In genomic region chr12:40223676-40224075, GRCm38 (mm10) we compare ENCODE assay signal across 8 mouse cellular contexts. TPM values are rescaled to one million over a fixed set of nuclear protein-coding genes. Genes with fewer than 3 reads are reported as not detected.
A peak's percentile ranks its signal among the peaks of the same experiment; 100 is the strongest.
DNase-seq lines count a peak whose midpoint lies in the region; ATAC-seq and TF ChIP-seq lines count a peak whose summit lies in the region.

No protein-coding gene starts in this region.

- ATAC-seq in kidney, embryonic 16.5 days (ENCODE audit: low FRiP score, low TSS enrichment), result no peak
- ATAC-seq in forebrain, embryonic 15.5 days (replicated peaks), result no peak
- ATAC-seq in liver, embryonic 11.5 days (replicated peaks; ENCODE audit: low FRiP score), result no peak
- ATAC-seq in stomach, postnatal 0 days (ENCODE audit: low FRiP score, low TSS enrichment), result no peak

- TF ChIP-seq EP300 in stomach, postnatal 0 days (optimal IDR thresholded peaks at IDR 0.05), result no peak

- peak overlapping the region; percentile 59 for H3K9ac ChIP-seq in kidney, embryonic 16.5 days (replicated peaks; ENCODE audit: low read length)
- H3K9ac ChIP-seq in forebrain, embryonic 15.5 days (replicated peaks), result peak overlapping the region; percentile 53
- peak overlapping the region; percentile 60 for H3K9ac ChIP-seq in liver, embryonic 11.5 days (ENCODE audit: low read depth, low read length)
- H3K9ac ChIP-seq in stomach, postnatal 0 days (ENCODE audit: low read length), result peak overlapping the region; percentile 24; the same call in 1 of the 2 replicates

- peak overlapping the region; percentile 72 for H3K4me2 ChIP-seq in kidney, embryonic 16.5 days (replicated peaks; ENCODE audit: low read depth, low read length)
- peak overlapping the region; percentile 69 for H3K4me2 ChIP-seq in forebrain, embryonic 15.5 days (replicated peaks)
- H3K4me2 ChIP-seq in liver, embryonic 11.5 days, result peak overlapping the region; percentile 67
- peak overlapping the region; percentile 78 for H3K4me2 ChIP-seq in stomach, postnatal 0 days (replicated peaks; ENCODE audit: low read depth)

- H3K27ac ChIP-seq in kidney, embryonic 16.5 days (ENCODE audit: low read length), result peak overlapping the region; percentile 10; the same call in 1 of the 2 replicates
- peak overlapping the region; percentile 76 for H3K27ac ChIP-seq in bone marrow macrophage, adult 2 months (ENCODE audit: insufficient read depth, low read depth, low read length)
- peak overlapping the region; percentile 95 for H3K27ac ChIP-seq in forebrain, embryonic 15.5 days (replicated peaks)
- 0 out of 2 replicates have a peak overlapping the region, but pooled peaks have one; percentile 16 for H3K27ac ChIP-seq in liver, embryonic 11.5 days (ENCODE audit: low read depth, low read length)
- H3K27ac ChIP-seq in stomach, postnatal 0 days (replicated peaks), result peak overlapping the region; percentile 70

- H3K27me3 ChIP-seq in kidney, embryonic 16.5 days (ENCODE audit: insufficient read depth, low read length), result no peaks in the 10 kb centered on the region
- H3K27me3 ChIP-seq in forebrain, embryonic 15.5 days, result no peaks in the 10 kb centered on the region
- no peaks in the 10 kb centered on the region for H3K27me3 ChIP-seq in liver, embryonic 11.5 days (replicated peaks; ENCODE audit: control insufficient read depth, insufficient read depth, low read length)
- H3K27me3 ChIP-seq in stomach, postnatal 0 days (ENCODE audit: control insufficient read depth, insufficient read depth, low read length), result no peaks in the 10 kb centered on the region

- TF ChIP-seq CTCF in bone marrow macrophage, adult 2 months (IDR thresholded peaks at IDR 0.05; ENCODE audit: low read depth, low read length), result no peak
- TF ChIP-seq CTCF in stomach, postnatal 0 days (IDR thresholded peaks at IDR 0.05; ENCODE audit: low read depth), result no peak

- no peak for DNase-seq in kidney, postnatal 25 days
- DNase-seq in liver, embryonic 11.5 days (ENCODE audit: low spot score), result no peak
- peak; percentile 33 for DNase-seq in stomach, postnatal 0 days (ENCODE audit: low spot score)
- no peak for DNase-seq in gastrocnemius, adult 18-20 months (ENCODE audit: low spot score)
- no peak for DNase-seq in gastrocnemius, postnatal 4 days (ENCODE audit: low spot score in 2 of 2)

- TF ChIP-seq POLR2A in bone marrow macrophage, adult 2 months (IDR thresholded peaks at IDR 0.05; ENCODE audit: borderline replicate concordance, low read depth, low read length), result no peak

- 24% methylated on average over 10 of the region's 10 CpGs for WGBS in kidney, embryonic 16.5 days
- WGBS in forebrain, embryonic 15.5 days, result 57% methylated on average over 10 of the region's 10 CpGs
- WGBS in liver, embryonic 11.5 days, result 48% methylated on average over 10 of the region's 10 CpGs
- WGBS in stomach, postnatal 0 days, result 32% methylated on average over 10 of the region's 10 CpGs

- no peaks in the 10 kb centered on the region for H3K36me3 ChIP-seq in kidney, embryonic 16.5 days (ENCODE audit: insufficient read depth, low read length)
- no peaks in the 10 kb centered on the region for H3K36me3 ChIP-seq in forebrain, embryonic 15.5 days
- H3K36me3 ChIP-seq in liver, embryonic 11.5 days (ENCODE audit: control insufficient read depth, insufficient read depth, low read length), result no peaks in the 10 kb centered on the region
- H3K36me3 ChIP-seq in stomach, postnatal 0 days (ENCODE audit: control insufficient read depth, insufficient read depth, low read length), result no peaks in the 10 kb centered on the region

- no peaks in the 10 kb centered on the region for H3K9me3 ChIP-seq in kidney, embryonic 16.5 days (ENCODE audit: low read length)
- H3K9me3 ChIP-seq in forebrain, embryonic 15.5 days, result no peaks in the 10 kb centered on the region
- no peaks in the 10 kb centered on the region for H3K9me3 ChIP-seq in liver, embryonic 11.5 days (ENCODE audit: control insufficient read depth, low read length)
- no peaks in the 10 kb centered on the region for H3K9me3 ChIP-seq in stomach, postnatal 0 days (ENCODE audit: control insufficient read depth, low read length)

- peak overlapping the region; percentile 86 for H3K4me3 ChIP-seq in kidney, embryonic 16.5 days (ENCODE audit: low read length)
- peak overlapping the region; percentile 76 for H3K4me3 ChIP-seq in bone marrow macrophage, adult 2 months (ENCODE audit: insufficient read depth, low read length)
- H3K4me3 ChIP-seq in forebrain, embryonic 15.5 days, result peak overlapping the region; percentile 95
- peak overlapping the region; percentile 94 for H3K4me3 ChIP-seq in liver, embryonic 11.5 days (ENCODE audit: low read depth, low read length)
- peak overlapping the region; percentile 99 for H3K4me3 ChIP-seq in stomach, postnatal 0 days (ENCODE audit: low read depth, low read length)

- peaks cover 16% of the 10 kb centered on the region for H3K4me1 ChIP-seq in kidney, embryonic 16.5 days (ENCODE audit: insufficient read depth, low read length)
- peaks cover 8% of the 10 kb centered on the region for H3K4me1 ChIP-seq in bone marrow macrophage, adult 2 months (ENCODE audit: control insufficient read depth, insufficient read depth, low read length)
- peaks cover 30% of the 10 kb centered on the region for H3K4me1 ChIP-seq in forebrain, embryonic 15.5 days
- H3K4me1 ChIP-seq in liver, embryonic 11.5 days (replicated peaks; ENCODE audit: control insufficient read depth, insufficient read depth, low read length), result peaks cover 8% of the 10 kb centered on the region; the same call in 1 of the 2 replicates
- H3K4me1 ChIP-seq in stomach, postnatal 0 days (replicated peaks; ENCODE audit: control insufficient read depth, insufficient read depth), result 0 out of 2 replicates have a peak, but pooled peaks cover 3% of the 10 kb centered on the region

RNA-seq across cellular contexts. Expression of gene Lsmem1, which starts 24.4 kb away (rescaled TPM):
- 0.21 and 0.23 TPM in 2 replicates for polyA plus RNA-seq in kidney, embryonic 16.5 days (2015; fragmentation: Nextera tagmentation; extraction: Ambion mirVana)
- polyA plus RNA-seq in bone marrow macrophage, adult 2 months (2012; ENCODE audit: insufficient read depth, insufficient read length, missing spikeins), result not detected in 2 replicates
- polyA plus RNA-seq in forebrain, embryonic 15.5 days (2015; fragmentation: Nextera tagmentation; extraction: Ambion mirVana), result not detected in 2 replicates
- polyA plus RNA-seq in liver, embryonic 11.5 days (2014; fragmentation: Nextera tagmentation; extraction: Ambion mirVana), result 0.14 TPM in 2 replicates
- 0.11 TPM in 1 of 2 replicates, not detected in the other for polyA plus RNA-seq in stomach, postnatal 0 days (2015; fragmentation: Nextera tagmentation; extraction: Ambion mirVana)
- 10 to 100 TPM; 60.6 to 68.5 TPM for total RNA-seq in gastrocnemius, adult 18-20 months (2021)
- 10 to 100 TPM; 30.7 to 34.1 TPM for total RNA-seq in gastrocnemius, postnatal 4 days (2021)

RNA-seq across cellular contexts. Expression of gene Ifrd1, which starts 24.6 kb away (rescaled TPM):
- 88.7 and 103 TPM in 2 replicates for polyA plus RNA-seq in kidney, embryonic 16.5 days (2015; fragmentation: Nextera tagmentation; extraction: Ambion mirVana)
- polyA plus RNA-seq in bone marrow macrophage, adult 2 months (2012; ENCODE audit: insufficient read depth, insufficient read length, missing spikeins), result 46.0 and 59.7 TPM in 2 replicates
- 165 and 181 TPM in 2 replicates for polyA plus RNA-seq in forebrain, embryonic 15.5 days (2015; fragmentation: Nextera tagmentation; extraction: Ambion mirVana)
- 99.9 and 112 TPM in 2 replicates for polyA plus RNA-seq in liver, embryonic 11.5 days (2014; fragmentation: Nextera tagmentation; extraction: Ambion mirVana)
- polyA plus RNA-seq in stomach, postnatal 0 days (2015; fragmentation: Nextera tagmentation; extraction: Ambion mirVana), result 122 TPM in 2 replicates
- 100 to 1,000 TPM in 1 of 2 experiments, 10 to 100 TPM in 1; 79.2 to 225 TPM for total RNA-seq in gastrocnemius, adult 18-20 months (2021)
- 100 to 1,000 TPM in 1 of 2 experiments, 10 to 100 TPM in 1; 81.3 to 107 TPM for total RNA-seq in gastrocnemius, postnatal 4 days (2021)

Comparison
In these comparisons a context has a peak if more than half of its experiments do, and no peak if none do; other contexts are left out.
1. H3K27ac ChIP-seq: peak in every context shown above with its lines; median percentile 95 in forebrain, embryonic 15.5 days; 76 in bone marrow macrophage, adult 2 months; 70 in stomach, postnatal 0 days; 16 in liver, embryonic 11.5 days; 10 in kidney, embryonic 16.5 days.